Mouse (Mus musculus) midbrain, postnatal 0 days (tissue): Measurements from ENCODE around the gene Steap4. TPM values are rescaled to one million over a fixed set of nuclear protein-coding genes. Genes with fewer than 3 reads are reported as not detected.
"Not testable (repeated sequence)": the region's sequence is repeated elsewhere in the genome, so short reads cannot be mapped to it uniquely, and the experiment has no call there.

Experiments
- ATAC-seq: fragments of 200-750 bp; cut with Nextera tagmentation; 2 replicates; pipeline ENCODE4 v1.8.0; 2017; ENCODE audit warnings: moderate number of reproducible peaks, mild to moderate bottlenecking, moderate TSS enrichment, moderate library complexity; ENCODE audit not compliant: low FRiP score
- DNase-seq: peaks from one replicate; pipeline ENCODE4 v3.0.0-alpha.2; 2015; ENCODE audit warnings: low spot score
- H3K27ac ChIP-seq: fragments of 300-500 bp; sonication (generic); 2 replicates; pipeline ENCODE4 v1.5.1; 2014; ENCODE audit warnings: low read depth, mild to moderate bottlenecking, low read length, mixed read lengths
- H3K27me3 ChIP-seq: fragments of 300-500 bp; sonication (generic); 2 replicates; pipeline ENCODE4 v1.6.1; 2014; ENCODE audit warnings: low read length, control low read depth, mixed read lengths; ENCODE audit not compliant: insufficient read depth
- H3K36me3 ChIP-seq: fragments of 300-500 bp; sonication (generic); 2 replicates; pipeline ENCODE4 v1.6.1; 2014; ENCODE audit warnings: low read length, control low read depth, mixed read lengths; ENCODE audit not compliant: insufficient read depth
- H3K4me1 ChIP-seq: fragments of 300-500 bp; sonication (generic); 2 replicates; pipeline ENCODE4 v1.6.1; 2014; ENCODE audit warnings: mild to moderate bottlenecking, control low read depth, antibody characterized with exemption, low read length, mixed read lengths; ENCODE audit not compliant: insufficient read depth
- H3K4me2 ChIP-seq: fragments of 300-500 bp; sonication (generic); 2 replicates; pipeline ENCODE4 v1.6.1; 2014; ENCODE audit warnings: low read depth, mild to moderate bottlenecking, low read length, mixed read lengths; ENCODE audit not compliant: poor library complexity, severe bottlenecking
- H3K4me3 ChIP-seq: fragments of 300-500 bp; sonication (generic); 2 replicates; pipeline ENCODE4 v1.5.1; 2014; ENCODE audit warnings: low read depth, mild to moderate bottlenecking, low read length, moderate library complexity
- H3K9ac ChIP-seq: fragments of 300-500 bp; sonication (generic); replicated peaks from 2 replicates; pipeline ENCODE4 v1.6.1; 2014; ENCODE audit warnings: mild to moderate bottlenecking, low read length, moderate library complexity, mixed read lengths; ENCODE audit not compliant: poor library complexity, severe bottlenecking
- H3K9me3 ChIP-seq: fragments of 300-500 bp; sonication (generic); 2 replicates; pipeline ENCODE4 v1.6.1; 2016; ENCODE audit warnings: low read length, control low read depth
- CTCF ChIP-seq: IDR thresholded peaks from 2 replicates; pipeline ENCODE4 v1.5.1; 2016; ENCODE audit warnings: antibody characterized with exemption, mild to moderate bottlenecking
- WGBS: fragments of 180-500 bp; shearing (Covaris S2); extraction: QIAGEN DNeasy Blood & Tissue Kit; methylation state at CpG from one replicate; pipeline ENCODE4 v1.1.7; 2014; 5-methylcytosine and 5-hydroxymethylcytosine counted together
- polyA plus RNA-seq: library from polyadenylated mRNA; unstranded; fragments of >200 nt; fragmentation: Nextera tagmentation; extraction: Ambion mirVana; gene quantifications from 2 replicates; pipeline ENCODE4 v1.2.1, GENCODE M21; 2015
- total RNA-seq: library from RNA; depleted of rRNA; stranded (reverse); fragments of >200 nt; gene quantifications from 2 replicates; pipeline ENCODE4 v1.2.3, GENCODE M21; 2014

Gene Steap4
- total and polyA plus RNA-seq, 2 experiments from 2014 or later = 0.15 to 0.44 TPM

GRCm38 (mm10) chr5:7972266-7972665, 12.0 kb downstream of the Steap4 start:
- WGBS = 92% methylated on average over 2 of the region's 2 CpGs

GRCm38 (mm10) chr5:7974522-7975197, 14.4 kb downstream of the Steap4 start:
- 88% methylated on average over 11 of the region's 11 CpGs for WGBS
- DNase-seq = no peak
- no peak overlapping the region for H3K27ac ChIP-seq
- H3K9ac ChIP-seq = no peak overlapping the region
- H3K4me3 ChIP-seq = no peak overlapping the region
- H3K27me3 ChIP-seq = no peaks in the 10 kb centered on the region
- no peak overlapping the region for H3K4me2 ChIP-seq
- no peaks in the 10 kb centered on the region for H3K4me1 ChIP-seq
- ATAC-seq = no peak
- no peaks in the 10 kb centered on the region for H3K9me3 ChIP-seq
- no peaks in the 10 kb centered on the region for H3K36me3 ChIP-seq
- TF ChIP-seq CTCF = no peak

More at GRCm38 (mm10) chr5:7972266-7972665, 12.0 kb downstream of the Steap4 start:
- DNase-seq = no peak
- Histone ChIP-seq H3K9me3 (no peaks in the 10 kb centered on the region), H3K27ac (no peak overlapping the region), H3K4me3 (no peak overlapping the region), H3K9ac (no peak overlapping the region), H3K27me3 (no peaks in the 10 kb centered on the region), H3K4me1 (no peaks in the 10 kb centered on the region), H3K36me3 (no peaks in the 10 kb centered on the region), H3K4me2 (no peak overlapping the region)
- ATAC-seq = no peak
- no peak for TF ChIP-seq CTCF

DNA sequence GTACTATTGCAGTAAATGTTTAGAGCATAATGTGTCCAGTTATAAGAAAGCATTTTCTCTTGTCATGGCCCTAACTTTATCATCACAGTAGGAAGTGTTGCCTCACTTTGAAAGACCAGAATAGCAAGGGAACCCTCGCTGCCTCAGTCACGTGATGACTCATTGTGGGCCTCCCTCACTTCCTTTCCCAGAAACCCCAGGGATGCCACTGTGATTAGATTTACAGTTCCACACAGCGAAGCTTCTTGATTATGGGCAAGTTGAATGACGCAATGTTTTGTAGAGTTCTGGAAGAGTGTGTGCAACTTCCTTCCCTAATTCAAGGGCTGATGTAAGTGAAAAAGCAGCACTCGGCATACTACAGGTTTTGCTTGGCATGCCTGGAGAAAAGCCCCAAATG, 20.3 kb downstream of the Steap4 start:
- DNase-seq (no peak), ATAC-seq (no peak)
- H3K4me3 ChIP-seq = no peak overlapping the region
- no peak overlapping the region for H3K27ac ChIP-seq
- no peaks in the 10 kb centered on the region for H3K9me3 ChIP-seq
- H3K4me1 ChIP-seq = no peaks in the 10 kb centered on the region
- H3K4me2 ChIP-seq = no peak overlapping the region
- 84% methylated on average over 5 of the region's 5 CpGs for WGBS
- H3K9ac ChIP-seq = no peak overlapping the region
- H3K27me3 ChIP-seq = no peaks in the 10 kb centered on the region
- no peak for TF ChIP-seq CTCF
- H3K36me3 ChIP-seq = no peaks in the 10 kb centered on the region

DNA sequence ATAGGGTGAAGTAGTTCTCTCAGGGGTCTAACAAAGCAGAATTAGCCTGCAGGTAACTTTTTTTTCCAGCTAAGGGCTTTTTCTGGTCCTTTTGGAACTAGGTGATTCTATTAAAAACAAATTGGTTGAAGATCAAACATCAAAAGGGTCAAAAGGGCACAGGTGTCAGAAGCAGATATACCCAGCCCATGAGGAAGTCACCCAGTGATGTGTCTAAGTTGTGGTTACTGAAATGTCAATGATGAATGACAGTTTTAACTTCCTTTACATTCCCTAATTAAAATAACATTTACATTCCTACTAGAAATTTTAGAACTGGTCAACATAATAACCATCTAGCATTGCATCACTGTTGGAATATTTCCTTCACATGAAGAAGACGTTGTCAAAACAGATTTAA, 27.7 kb downstream of the Steap4 start:
- 88% methylated on average over 1 of the region's 1 CpGs for WGBS
- no peaks in the 10 kb centered on the region for H3K4me1 ChIP-seq
- no peaks in the 10 kb centered on the region for H3K9me3 ChIP-seq

DNA sequence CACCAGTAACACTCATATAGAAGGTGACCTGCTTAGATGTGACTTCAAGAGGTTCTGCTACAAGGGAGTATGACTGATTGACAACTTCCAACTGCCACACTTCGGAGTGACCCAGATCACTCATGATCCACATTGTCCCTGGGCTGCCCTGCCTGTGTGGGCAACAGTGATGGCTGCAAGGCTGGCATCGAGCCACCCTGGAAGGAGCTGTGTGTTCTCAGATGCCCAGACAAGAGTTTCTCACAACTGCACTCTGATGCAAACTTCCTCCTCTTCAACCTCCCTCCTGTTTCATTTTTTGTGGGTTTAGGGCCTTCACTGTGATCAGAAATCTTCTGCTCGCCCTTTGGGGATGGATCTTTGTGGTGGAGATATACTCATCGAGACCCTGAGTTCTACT, 28.2 kb downstream of the Steap4 start:
- Histone ChIP-seq H3K4me1 (no peaks in the 10 kb centered on the region), H3K4me2 (no peak overlapping the region), H3K9me3 (no peaks in the 10 kb centered on the region), H3K36me3 (no peaks in the 10 kb centered on the region), H3K27ac (no peak overlapping the region), H3K4me3 (no peak overlapping the region), H3K27me3 (no peaks in the 10 kb centered on the region), H3K9ac (no peak overlapping the region)
- ATAC-seq = no peak
- no peak for DNase-seq
- 80% methylated on average over 4 of the region's 4 CpGs for WGBS
- no peak for TF ChIP-seq CTCF

More for the DNA sequence above, 27.7 kb downstream of the Steap4 start:
- Histone ChIP-seq H3K9ac (no peak overlapping the region), H3K27me3 (no peaks in the 10 kb centered on the region), H3K4me3 (no peak overlapping the region), H3K27ac (no peak overlapping the region), H3K36me3 (no peaks in the 10 kb centered on the region), H3K4me2 (no peak overlapping the region)
- DNase-seq (no peak), ATAC-seq (no peak)
- no peak for TF ChIP-seq CTCF

DNA sequence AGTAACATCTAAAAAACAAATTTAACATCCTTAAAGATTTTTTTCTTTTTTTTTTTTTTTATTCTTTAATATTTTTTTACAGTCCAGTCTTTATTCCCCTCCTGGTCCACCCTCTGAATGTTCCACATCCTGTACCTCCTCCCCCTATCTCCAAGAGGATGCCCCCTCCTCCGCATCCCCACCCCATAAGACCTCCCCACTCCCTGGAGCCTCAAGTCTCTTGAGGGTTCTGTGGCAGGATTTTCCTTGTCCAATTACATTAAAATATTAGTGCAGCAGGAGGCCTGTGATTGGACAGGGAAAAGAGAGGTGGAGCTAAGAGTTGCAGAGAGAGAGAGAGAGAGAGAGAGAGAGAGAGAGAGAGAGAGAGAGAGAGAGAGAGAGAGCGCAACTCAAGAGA, 31.4 kb downstream of the Steap4 start:
- not testable (repeated sequence) for H3K9me3 ChIP-seq, H3K27ac ChIP-seq, H3K4me1 ChIP-seq, ATAC-seq, H3K36me3 ChIP-seq, DNase-seq, H3K4me2 ChIP-seq, H3K4me3 ChIP-seq, H3K27me3 ChIP-seq, H3K9ac ChIP-seq
- 88% methylated on average over 2 of the region's 2 CpGs for WGBS
